Mouse (Mus musculus): Measurements from ENCODE around the gene Nufip1. TPM values are rescaled to one million over a fixed set of nuclear protein-coding genes. Genes with fewer than 3 reads are reported as not detected.
A peak's percentile ranks its signal among the peaks of the same experiment; 100 is the strongest.
"Not testable (repeated sequence)": the region's sequence is repeated elsewhere in the genome, so short reads cannot be mapped to it uniquely, and the experiment has no call there.

Nufip1 gene
- total and polyA plus RNA-seq, 2 experiments from 2014 or later = 6.0 to 6.5 TPM

- no peak overlapping the region for H3K9ac ChIP-seq (replicated peaks; ENCODE audit: low read depth, low read length)
- TF ChIP-seq EP300 (IDR thresholded peaks at IDR 0.05; ENCODE audit: low read depth) = no peak
- no peak for TF ChIP-seq CTCF (IDR thresholded peaks at IDR 0.05; ENCODE audit: low read depth)
- WGBS = 18% methylated on average over 6 of the region's 6 CpGs
- DNase-seq (ENCODE audit: low spot score) = no peak
- no peaks in the 10 kb centered on the region for H3K9me3 ChIP-seq (replicated peaks; ENCODE audit: control insufficient read depth, low read length)
- no peak for ATAC-seq (ENCODE audit: insufficient read depth, low read depth)
- H3K36me3 ChIP-seq (replicated peaks; ENCODE audit: control insufficient read depth, insufficient read depth, low read length) = no peaks in the 10 kb centered on the region
- no peak overlapping the region for H3K27ac ChIP-seq (ENCODE audit: low read depth)
- peaks cover 18% of the 10 kb centered on the region for H3K4me1 ChIP-seq (ENCODE audit: control insufficient read depth, insufficient read depth)
- no peak overlapping the region for H3K4me3 ChIP-seq (ENCODE audit: low read depth, low read length)
- no peak overlapping the region for H3K4me2 ChIP-seq (ENCODE audit: low read depth, low read length)
- H3K27me3 ChIP-seq (ENCODE audit: control insufficient read depth, insufficient read depth, low read length) = no peaks in the 10 kb centered on the region
These were observed 43.1 kb downstream of the Nufip1 start for GRCm38 (mm10) chr14:76153828-76154227.

GRCm38 (mm10) chr14:76158192-76158785, 47.6 kb downstream of the Nufip1 start:
- no peak overlapping the region for H3K4me3 ChIP-seq (ENCODE audit: low read depth, low read length)
- 46% methylated on average over 5 of the region's 5 CpGs for WGBS
- H3K9me3 ChIP-seq (replicated peaks; ENCODE audit: control insufficient read depth, low read length) = no peaks in the 10 kb centered on the region
- peaks cover 2% of the 10 kb centered on the region; the same call in 1 of the 2 replicates for H3K4me1 ChIP-seq (ENCODE audit: control insufficient read depth, insufficient read depth)
- no peaks in the 10 kb centered on the region for H3K27me3 ChIP-seq (ENCODE audit: control insufficient read depth, insufficient read depth, low read length)
- H3K4me2 ChIP-seq (ENCODE audit: low read depth, low read length) = no peak overlapping the region
- H3K9ac ChIP-seq (replicated peaks; ENCODE audit: low read depth, low read length) = no peak overlapping the region
- H3K36me3 ChIP-seq (replicated peaks; ENCODE audit: control insufficient read depth, insufficient read depth, low read length) = no peaks in the 10 kb centered on the region
- ATAC-seq (ENCODE audit: insufficient read depth, low read depth) (no peak), DNase-seq (ENCODE audit: low spot score) (no peak)
- TF ChIP-seq EP300 (IDR thresholded peaks at IDR 0.05; ENCODE audit: low read depth) (no peak), CTCF (IDR thresholded peaks at IDR 0.05; ENCODE audit: low read depth) (no peak)
- 0 out of 2 replicates have a peak overlapping the region, but pooled peaks have one; percentile 48 for H3K27ac ChIP-seq (ENCODE audit: low read depth)

- not testable (repeated sequence) for H3K27me3 ChIP-seq (ENCODE audit: control insufficient read depth, insufficient read depth, low read length); H3K9ac ChIP-seq (replicated peaks; ENCODE audit: low read depth, low read length); H3K36me3 ChIP-seq (replicated peaks; ENCODE audit: control insufficient read depth, insufficient read depth, low read length); H3K4me2 ChIP-seq (ENCODE audit: low read depth, low read length); ATAC-seq (ENCODE audit: insufficient read depth, low read depth); H3K4me1 ChIP-seq (ENCODE audit: control insufficient read depth, insufficient read depth); H3K9me3 ChIP-seq (replicated peaks; ENCODE audit: control insufficient read depth, low read length); H3K27ac ChIP-seq (ENCODE audit: low read depth); DNase-seq (ENCODE audit: low spot score); H3K4me3 ChIP-seq (ENCODE audit: low read depth, low read length)
- 74% methylated on average over 5 of the region's 6 CpGs for WGBS
These were observed 49.9 kb downstream of the Nufip1 start for GRCm38 (mm10) chr14:76160580-76160979.

- Histone ChIP-seq H3K27me3 (ENCODE audit: control insufficient read depth, insufficient read depth, low read length) (0 out of 2 replicates have a peak, but pooled peaks cover 7% of the 10 kb centered on the region), H3K9ac (replicated peaks; ENCODE audit: low read depth, low read length) (no peak overlapping the region), H3K4me3 (ENCODE audit: low read depth, low read length) (no peak overlapping the region), H3K36me3 (replicated peaks; ENCODE audit: control insufficient read depth, insufficient read depth, low read length) (no peaks in the 10 kb centered on the region), H3K4me1 (ENCODE audit: control insufficient read depth, insufficient read depth) (no peaks in the 10 kb centered on the region), H3K4me2 (ENCODE audit: low read depth, low read length) (no peak overlapping the region; the same call in 1 of the 2 replicates), H3K9me3 (replicated peaks; ENCODE audit: control insufficient read depth, low read length) (no peaks in the 10 kb centered on the region), H3K27ac (ENCODE audit: low read depth) (no peak overlapping the region)
- no peak for TF ChIP-seq CTCF (IDR thresholded peaks at IDR 0.05; ENCODE audit: low read depth)
- no peak for TF ChIP-seq EP300 (IDR thresholded peaks at IDR 0.05; ENCODE audit: low read depth)
- DNase-seq (ENCODE audit: low spot score) (no peak), ATAC-seq (ENCODE audit: insufficient read depth, low read depth) (no peak)
- 41% methylated on average over 11 of the region's 11 CpGs for WGBS
These were observed 53.5 kb downstream of the Nufip1 start for GRCm38 (mm10) chr14:76164236-76164635.

- no peak for DNase-seq (ENCODE audit: low spot score)
- no peaks in the 10 kb centered on the region for H3K4me1 ChIP-seq (ENCODE audit: control insufficient read depth, insufficient read depth)
- H3K9ac ChIP-seq (replicated peaks; ENCODE audit: low read depth, low read length) = no peak overlapping the region
- TF ChIP-seq CTCF (IDR thresholded peaks at IDR 0.05; ENCODE audit: low read depth) = no peak
- no peak for TF ChIP-seq EP300 (IDR thresholded peaks at IDR 0.05; ENCODE audit: low read depth)
- no peak overlapping the region for H3K27ac ChIP-seq (ENCODE audit: low read depth)
- peak overlapping the region; percentile 20; the same call in 1 of the 2 replicates for H3K4me3 ChIP-seq (ENCODE audit: low read depth, low read length)
- no peaks in the 10 kb centered on the region for H3K9me3 ChIP-seq (replicated peaks; ENCODE audit: control insufficient read depth, low read length)
- 15% methylated on average over 32 of the region's 32 CpGs for WGBS
- 0 out of 2 replicates have a peak, but pooled peaks have one; percentile 41 for ATAC-seq (ENCODE audit: insufficient read depth, low read depth)
- H3K36me3 ChIP-seq (replicated peaks; ENCODE audit: control insufficient read depth, insufficient read depth, low read length) = no peaks in the 10 kb centered on the region
- H3K4me2 ChIP-seq (ENCODE audit: low read depth, low read length) = peak overlapping the region; percentile 52
- H3K27me3 ChIP-seq (ENCODE audit: control insufficient read depth, insufficient read depth, low read length) = 0 out of 2 replicates have a peak, but pooled peaks cover 7% of the 10 kb centered on the region
These were observed 54.4 kb downstream of the Nufip1 start for GRCm38 (mm10) chr14:76164904-76165755.

Measured in heart, postnatal 0 days (tissue).